Mouse (Mus musculus) CD4-positive, CD25-positive, alpha-beta regulatory T cell (primary cell): Measurements from ENCODE around the gene Cntnap5b. TPM values are rescaled to one million over a fixed set of nuclear protein-coding genes. Genes with fewer than 3 reads are reported as not detected.

Experiments
- polyA plus RNA-seq: library from polyadenylated mRNA; unstranded; fragments of 100-300 nt; shearing (Covaris generic); gene quantifications from one replicate; pipeline ENCODE4 v1.2.1, GENCODE M21; 2017

The Cntnap5b gene
- 0.06 TPM for polyA plus RNA-seq

DNA sequence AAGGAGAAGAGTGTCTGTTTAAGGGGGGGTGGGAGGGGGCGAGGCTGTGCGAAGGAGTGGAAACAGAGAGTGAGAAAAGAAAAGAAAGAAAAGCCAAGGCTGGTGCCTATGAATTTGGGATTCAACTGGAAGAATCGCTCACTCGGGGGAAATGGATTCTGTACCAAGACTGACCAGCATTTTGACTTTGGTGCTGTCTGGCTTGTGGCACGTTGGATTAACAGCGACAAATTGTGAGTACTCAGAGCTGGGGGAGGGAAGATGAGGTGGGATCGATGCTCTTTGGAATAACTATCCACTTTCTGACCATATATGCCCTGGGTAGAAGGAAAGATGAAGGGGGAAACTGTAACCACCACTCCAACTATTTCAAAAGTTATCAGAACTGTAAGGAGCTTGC lies at the start of gene Cntnap5b:
Cntnap5b (plus strand) TSS at position 152 of the 400 bp plus-strand sequence.

